Mouse (Mus musculus): Measurements from ENCODE around the gene Scd4. TPM values are rescaled to one million over a fixed set of nuclear protein-coding genes. Genes with fewer than 3 reads are reported as not detected.

The Scd4 gene
- polyA plus RNA-seq, 1 experiment from 2014 or later, result 0.12 TPM

DNA sequence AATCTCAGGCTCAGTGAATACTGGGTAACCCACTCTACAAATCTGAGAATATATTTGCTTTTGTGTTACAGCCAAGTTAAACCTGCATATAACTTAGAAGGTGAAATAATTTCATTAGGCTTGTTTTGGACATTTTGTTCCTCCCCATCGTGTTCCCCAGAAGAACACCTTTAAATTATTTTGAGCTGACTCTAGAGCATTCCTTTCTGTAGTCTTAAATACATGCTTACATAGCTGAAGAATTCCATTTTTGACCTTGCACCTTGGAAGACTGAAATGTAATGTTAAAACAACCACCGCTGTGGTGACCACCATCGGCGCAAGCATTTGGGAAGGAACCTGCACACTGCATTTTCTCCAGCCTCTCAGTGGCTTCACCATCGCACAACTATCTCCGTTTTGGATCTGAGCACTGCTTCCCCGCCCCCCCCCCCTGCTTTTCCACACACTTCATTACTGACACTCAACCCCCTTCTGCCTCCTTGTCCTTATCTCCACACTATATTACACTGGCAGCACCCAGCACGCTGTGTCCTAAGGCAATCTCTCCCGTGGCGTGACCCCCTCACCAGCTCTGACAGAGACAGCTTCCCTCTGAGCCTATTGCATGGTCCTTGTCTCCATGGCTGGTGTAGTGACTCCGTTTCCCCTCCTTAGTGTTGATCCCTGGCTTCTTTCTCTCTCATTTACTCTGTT, 45.3 kb upstream of the Scd4 start:
- Histone ChIP-seq H3K36me3 (ENCODE audit: insufficient read depth, low read length) (no peaks in the 10 kb centered on the region), H3K4me3 (replicated peaks; ENCODE audit: low read depth, low read length) (no peak overlapping the region), H3K9ac (ENCODE audit: low read depth, low read length) (no peak overlapping the region), H3K4me2 (ENCODE audit: low read length) (no peak overlapping the region), H3K9me3 (replicated peaks; ENCODE audit: low read length) (no peaks in the 10 kb centered on the region), H3K27me3 (ENCODE audit: insufficient read depth, low read length) (no peaks in the 10 kb centered on the region), H3K27ac (no peak overlapping the region), H3K4me1 (replicated peaks; ENCODE audit: insufficient read depth, low read length) (peaks cover 26% of the 10 kb centered on the region)
- ATAC-seq (replicated peaks; ENCODE audit: low FRiP score, low read depth) (no peak), DNase-seq (ENCODE audit: low spot score) (peak; percentile 20)
- WGBS, result 68% methylated on average over 11 of the region's 11 CpGs
- TF ChIP-seq CTCF (IDR thresholded peaks at IDR 0.05; ENCODE audit: low read depth), result no peak

- no peak for ATAC-seq (replicated peaks; ENCODE audit: low FRiP score, low read depth)
- H3K4me1 ChIP-seq (replicated peaks; ENCODE audit: insufficient read depth, low read length), result peaks cover 31% of the 10 kb centered on the region; the same call in 1 of the 2 replicates
Observed at GRCm38 (mm10) chr19:44292083-44292482, 40.8 kb upstream of the Scd4 start.

DNA sequence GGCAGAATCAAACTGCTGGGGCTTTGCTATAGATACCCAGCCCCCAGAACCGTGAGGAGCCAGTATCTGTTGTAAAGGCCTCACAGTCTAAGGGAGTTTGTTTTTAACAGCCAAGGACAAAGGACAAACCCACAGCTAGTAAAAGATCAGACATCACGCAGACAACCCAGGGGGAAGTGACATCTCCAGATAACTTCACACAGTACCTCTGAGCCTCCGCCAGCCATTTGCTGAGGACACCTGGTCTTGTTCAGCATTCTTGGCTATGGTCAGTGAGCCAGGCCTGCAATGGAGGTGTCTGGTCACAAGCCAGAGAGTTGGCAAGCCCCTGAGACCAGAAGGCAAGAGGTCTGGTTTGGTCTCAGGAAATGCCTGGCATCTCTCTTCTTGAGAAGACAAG, 40.4 kb upstream of the Scd4 start:
- no peaks in the 10 kb centered on the region for H3K27me3 ChIP-seq (ENCODE audit: insufficient read depth, low read length)
- H3K9me3 ChIP-seq (replicated peaks; ENCODE audit: low read length), result no peaks in the 10 kb centered on the region
- no peak for TF ChIP-seq CTCF (IDR thresholded peaks at IDR 0.05; ENCODE audit: low read depth)
- H3K36me3 ChIP-seq (ENCODE audit: insufficient read depth, low read length), result peaks cover 9% of the 10 kb centered on the region
- no peak overlapping the region for H3K4me3 ChIP-seq (replicated peaks; ENCODE audit: low read depth, low read length)
- ATAC-seq (replicated peaks; ENCODE audit: low FRiP score, low read depth) (no peak), DNase-seq (ENCODE audit: low spot score) (no peak)
- peaks cover 35% of the 10 kb centered on the region; the same call in 1 of the 2 replicates for H3K4me1 ChIP-seq (replicated peaks; ENCODE audit: insufficient read depth, low read length)
- 63% methylated on average over 3 of the region's 3 CpGs for WGBS
- no peak overlapping the region for H3K9ac ChIP-seq (ENCODE audit: low read depth, low read length)
- 0 out of 2 replicates have a peak overlapping the region, but pooled peaks have one; percentile 87 for H3K4me2 ChIP-seq (ENCODE audit: low read length)
- H3K27ac ChIP-seq, result peak overlapping the region; percentile 97

More at GRCm38 (mm10) chr19:44292083-44292482, 40.8 kb upstream of the Scd4 start:
- H3K27ac ChIP-seq, result peak overlapping the region; percentile 97; the same call in 1 of the 2 replicates
- H3K4me2 ChIP-seq (ENCODE audit: low read length), result no peak overlapping the region
- TF ChIP-seq CTCF (IDR thresholded peaks at IDR 0.05; ENCODE audit: low read depth), result no peak
- peaks cover 9% of the 10 kb centered on the region for H3K36me3 ChIP-seq (ENCODE audit: insufficient read depth, low read length)
- WGBS, result 79% methylated on average over 2 of the region's 2 CpGs
- H3K4me3 ChIP-seq (replicated peaks; ENCODE audit: low read depth, low read length), result no peak overlapping the region
- no peak overlapping the region for H3K9ac ChIP-seq (ENCODE audit: low read depth, low read length)
- no peak for DNase-seq (ENCODE audit: low spot score)
- no peaks in the 10 kb centered on the region for H3K27me3 ChIP-seq (ENCODE audit: insufficient read depth, low read length)
- H3K9me3 ChIP-seq (replicated peaks; ENCODE audit: low read length), result no peaks in the 10 kb centered on the region

DNA sequence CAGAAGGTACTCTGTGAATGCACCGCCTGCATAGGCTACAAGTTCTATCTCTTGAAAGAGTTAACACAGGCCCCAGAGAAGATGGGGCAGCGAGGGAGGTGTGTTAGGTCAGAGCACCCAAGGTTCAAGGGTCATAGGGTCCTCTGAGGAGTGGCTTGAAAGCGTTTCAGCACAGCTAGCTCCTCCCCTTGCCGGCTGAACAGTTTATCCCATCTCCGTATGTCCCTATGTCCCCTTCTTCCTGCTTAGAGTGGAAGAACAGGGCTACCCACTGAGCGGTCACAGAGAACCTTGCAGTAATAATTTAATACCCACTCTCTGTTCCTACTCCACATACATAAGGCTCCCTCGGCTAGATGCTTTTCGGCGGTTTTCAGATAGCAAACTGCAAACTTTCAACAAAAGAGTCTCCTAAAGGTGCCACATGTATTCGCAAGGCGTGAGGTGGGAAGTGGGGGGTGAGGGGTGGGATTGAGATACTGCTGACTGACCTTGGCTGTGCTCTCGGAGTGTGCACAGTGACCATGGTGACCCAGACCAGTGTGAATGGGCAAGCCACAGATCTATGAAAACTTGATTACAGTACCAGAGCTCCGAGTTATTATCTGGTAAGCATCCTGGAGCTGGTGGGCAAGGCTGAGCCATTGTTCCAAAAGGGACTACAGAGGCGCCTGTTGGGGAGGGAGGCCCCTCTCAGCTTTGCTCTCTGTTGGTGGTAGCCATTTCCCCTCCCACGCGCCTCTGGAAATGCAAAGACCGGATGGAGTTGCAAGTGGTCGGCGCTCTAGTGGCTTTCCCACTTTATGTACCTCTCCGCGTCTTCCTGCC, 39.7 kb upstream of the Scd4 start, which contains the start of gene Scd2:
Scd2 (plus strand) TSS at position 734 of the 828 bp plus-strand sequence.
- no peak for TF ChIP-seq CTCF (IDR thresholded peaks at IDR 0.05; ENCODE audit: low read depth)
- DNase-seq (ENCODE audit: low spot score) (peak; percentile 70), ATAC-seq (replicated peaks; ENCODE audit: low FRiP score, low read depth) (peak; percentile 7; the same call in 1 of the 2 replicates)
- whole genome bisulfite sequencing, result 4% methylated on average over 21 of the region's 21 CpGs
- peak within 1 kb of the TSS; percentile 79 for H3K4me3 ChIP-seq (replicated peaks; ENCODE audit: low read depth, low read length)
- H3K27ac ChIP-seq, result peak within 1 kb of the TSS; percentile 97
- no peaks in the 10 kb centered on the region for H3K9me3 ChIP-seq (replicated peaks; ENCODE audit: low read length)
- H3K4me2 ChIP-seq (ENCODE audit: low read length), result peak within 1 kb of the TSS; percentile 87
- H3K9ac ChIP-seq (ENCODE audit: low read depth, low read length), result peak within 1 kb of the TSS; percentile 77
- peaks cover 41% of the 10 kb centered on the region for H3K4me1 ChIP-seq (replicated peaks; ENCODE audit: insufficient read depth, low read length)
- H3K27me3 ChIP-seq (ENCODE audit: insufficient read depth, low read length), result no peaks in the 10 kb centered on the region
- peaks cover 9% of the 10 kb centered on the region for H3K36me3 ChIP-seq (ENCODE audit: insufficient read depth, low read length)

DNA sequence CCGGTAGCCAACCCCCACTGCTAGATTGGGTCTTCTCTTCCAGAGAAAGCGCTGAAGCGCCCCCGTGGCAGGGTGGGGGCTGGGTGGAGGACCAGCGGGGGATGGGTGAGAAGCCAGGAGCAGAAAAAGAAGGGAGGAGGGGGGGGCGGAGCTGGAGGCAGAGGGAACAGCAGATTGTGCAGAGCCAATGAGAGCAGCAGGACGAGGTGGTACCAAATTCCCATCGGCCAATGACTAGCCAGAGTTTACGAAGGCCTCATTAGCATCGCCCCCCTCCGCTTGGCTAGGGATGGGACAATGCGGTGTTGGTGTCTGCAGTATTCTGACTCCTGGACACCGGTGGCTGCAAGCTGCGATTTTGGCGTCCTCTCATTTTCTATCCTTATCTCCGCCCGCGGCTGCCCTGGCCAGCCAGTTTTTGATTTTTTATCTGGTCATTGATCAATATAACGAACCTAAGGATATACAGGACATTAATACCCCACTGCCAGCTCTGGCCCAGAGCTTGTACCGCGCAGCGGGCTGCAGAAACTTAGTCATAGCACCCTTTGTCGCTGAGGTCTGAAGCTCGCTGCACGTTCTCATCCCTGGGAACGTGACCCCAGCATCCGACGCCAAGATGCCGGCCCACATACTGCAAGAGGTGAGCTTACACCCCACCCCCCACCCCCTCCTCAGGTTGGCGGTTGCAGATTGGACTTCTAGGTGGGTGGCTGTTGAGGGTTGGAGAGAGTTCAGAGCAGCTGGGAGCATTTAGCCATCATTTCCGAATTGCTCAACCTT, 38.9 kb upstream of the Scd4 start:
- H3K4me3 ChIP-seq (replicated peaks; ENCODE audit: low read depth, low read length), result peak overlapping the region; percentile 79
- peak; percentile 24; the same call in 1 of the 2 replicates for TF ChIP-seq CTCF (IDR thresholded peaks at IDR 0.05; ENCODE audit: low read depth)
- H3K27me3 ChIP-seq (ENCODE audit: insufficient read depth, low read length), result no peaks in the 10 kb centered on the region
- under 1% methylated on average over 30 of the region's 31 CpGs for WGBS
- ATAC-seq (replicated peaks; ENCODE audit: low FRiP score, low read depth) (peak; percentile 92), DNase-seq (ENCODE audit: low spot score) (peak; percentile 99)
- H3K4me2 ChIP-seq (ENCODE audit: low read length), result peak overlapping the region; percentile 87
- peaks cover 49% of the 10 kb centered on the region for H3K4me1 ChIP-seq (replicated peaks; ENCODE audit: insufficient read depth, low read length)
- H3K9ac ChIP-seq (ENCODE audit: low read depth, low read length), result peak overlapping the region; percentile 77
- peak overlapping the region; percentile 97 for H3K27ac ChIP-seq
- H3K36me3 ChIP-seq (ENCODE audit: insufficient read depth, low read length), result peaks cover 16% of the 10 kb centered on the region
- H3K9me3 ChIP-seq (replicated peaks; ENCODE audit: low read length), result no peaks in the 10 kb centered on the region
